Mouse (Mus musculus) ES-E14 (cell line): Measurements from ENCODE around the gene Endou.

ENCODE experiments used
- MAFK ChIP-seq: IDR thresholded peaks from 2 replicates; pipeline ENCODE4 v1.6.1; 2014; ENCODE audit warnings: mild to moderate bottlenecking, low read depth, low read length, inconsistent platforms; ENCODE audit not compliant: insufficient read depth
- ZC3H11A ChIP-seq: IDR thresholded peaks from 2 replicates; pipeline ENCODE4 v1.6.1; 2012; ENCODE audit warnings: low read depth, mild to moderate bottlenecking, inconsistent platforms, low read length, borderline replicate concordance
- ZNF384 ChIP-seq: IDR thresholded peaks from 2 replicates; pipeline ENCODE4 v1.6.1; 2012; ENCODE audit warnings: low read depth, low read length, inconsistent platforms

DNA sequence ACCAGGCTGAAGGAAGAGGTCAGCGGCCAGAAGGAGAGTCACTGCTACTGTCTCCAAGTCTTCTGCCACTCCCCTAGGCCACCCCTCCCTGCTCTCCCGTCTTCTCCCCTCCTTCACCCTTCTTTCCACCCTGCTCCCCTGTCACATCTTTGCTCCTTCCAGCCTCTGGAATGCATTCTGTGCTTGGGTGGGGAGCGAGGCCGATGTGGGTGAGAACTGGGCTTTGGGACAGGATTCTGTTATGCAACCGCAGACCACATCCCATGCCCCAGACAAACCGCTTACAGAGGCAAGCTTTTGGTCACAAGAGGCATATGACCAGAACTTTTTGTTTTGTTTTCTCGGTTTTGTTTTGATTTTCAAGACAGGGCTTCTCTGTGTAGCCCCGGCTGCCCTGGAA, 4.1 kb downstream of the Endou start:
- TF ChIP-seq MAFK (no peak), ZC3H11A (no peak), ZNF384 (no peak)
